20 mouse cellular contexts compared by ENCODE assay signal in genomic region chr12:27293736-27294135, GRCm38 (mm10). TPM values are rescaled to one million over a fixed set of nuclear protein-coding genes. Genes with fewer than 3 reads are reported as not detected.
DNase-seq lines count a peak whose midpoint lies in the region; ATAC-seq lines count a peak whose summit lies in the region.
"Had no signal": no experiment of that assay in that cellular context is flagged by ENCODE, and none has a peak within 500 bp of the region (broad histone marks: within the 10 kb centered on the region; RNA-seq: fewer than 3 reads in every experiment).

No protein-coding gene starts in this region.

- WGBS in embryonic facial prominence, embryonic 10.5 days, result 62% methylated on average over 10 of the region's 10 CpGs
- WGBS in hindbrain, embryonic 15.5 days, result 48% methylated on average over 10 of the region's 10 CpGs
- WGBS in midbrain, embryonic 16.5 days, result 58% methylated on average over 10 of the region's 10 CpGs
- 52% methylated on average over 10 of the region's 10 CpGs for WGBS in heart, embryonic 11.5 days (ENCODE audit: insufficient replicate concordance)

- no peaks in the 10 kb centered on the region for H3K9me3 ChIP-seq in embryonic facial prominence, embryonic 10.5 days
- no peaks in the 10 kb centered on the region for H3K9me3 ChIP-seq in hindbrain, embryonic 15.5 days
- H3K9me3 ChIP-seq in midbrain, embryonic 16.5 days (replicated peaks; ENCODE audit: control insufficient read depth, low read length, poor library complexity, severe bottlenecking), result no peaks in the 10 kb centered on the region
- no peaks in the 10 kb centered on the region for H3K9me3 ChIP-seq in heart, embryonic 11.5 days (replicated peaks; ENCODE audit: control insufficient read depth, low read length)
- H3K9me3 ChIP-seq: liver, embryonic 12.5 days; lung, embryonic 15.5 days had no signal

- peak overlapping the region; percentile 48 for H3K27ac ChIP-seq in embryonic facial prominence, embryonic 10.5 days (replicated peaks)
- H3K27ac ChIP-seq in hindbrain, embryonic 15.5 days (replicated peaks), result peak overlapping the region; percentile 3; the same call in 1 of the 2 replicates
- no peak overlapping the region for H3K27ac ChIP-seq in midbrain, embryonic 16.5 days (ENCODE audit: low read length)
- H3K27ac ChIP-seq in heart, embryonic 11.5 days (ENCODE audit: low read depth, low read length), result no peak overlapping the region
- H3K27ac ChIP-seq: left cerebral cortex, adult 2 months; liver, embryonic 12.5 days; lung, embryonic 15.5 days had no signal

- DNase-seq in heart, adult 11 months, result peak; percentile 35
- DNase-seq in heart, adult 18-20 months, result no peak
- DNase-seq in embryonic facial prominence, embryonic 10.5 days (ENCODE audit: low spot score), result no peak
- no peak for DNase-seq in adrenal gland, postnatal 14 days
- DNase-seq: cerebellum, adult 9-11 months; gastrocnemius, postnatal 36 days; kidney, adult 11 months; kidney, postnatal 25 days; thymus, postnatal 36 days had no signal

- H3K4me1 ChIP-seq in embryonic facial prominence, embryonic 10.5 days, result peaks cover 31% of the 10 kb centered on the region
- peaks cover 13% of the 10 kb centered on the region for H3K4me1 ChIP-seq in hindbrain, embryonic 15.5 days (replicated peaks)
- peaks cover 8% of the 10 kb centered on the region for H3K4me1 ChIP-seq in midbrain, embryonic 16.5 days (ENCODE audit: control insufficient read depth, insufficient read depth, low read length)
- H3K4me1 ChIP-seq in heart, embryonic 11.5 days (ENCODE audit: control insufficient read depth, insufficient read depth, low read length), result peaks cover 22% of the 10 kb centered on the region
- H3K4me1 ChIP-seq: liver, embryonic 12.5 days had no signal

- no peak overlapping the region for H3K4me2 ChIP-seq in hindbrain, embryonic 15.5 days
- no peak overlapping the region for H3K4me2 ChIP-seq in midbrain, embryonic 16.5 days (ENCODE audit: low read length)
- no peak overlapping the region for H3K4me2 ChIP-seq in heart, embryonic 11.5 days
- H3K4me2 ChIP-seq: liver, embryonic 12.5 days; lung, embryonic 15.5 days had no signal

- H3K27me3 ChIP-seq in embryonic facial prominence, embryonic 10.5 days (replicated peaks; ENCODE audit: low read depth, poor library complexity, severe bottlenecking), result no peaks in the 10 kb centered on the region
- H3K27me3 ChIP-seq in hindbrain, embryonic 15.5 days, result no peaks in the 10 kb centered on the region
- H3K27me3 ChIP-seq in midbrain, embryonic 16.5 days (ENCODE audit: control insufficient read depth, insufficient read depth, low read depth, low read length), result no peaks in the 10 kb centered on the region
- H3K27me3 ChIP-seq in heart, embryonic 11.5 days (ENCODE audit: control insufficient read depth, insufficient read depth, low read length), result peaks cover 4% of the 10 kb centered on the region; the same call in 1 of the 2 replicates
- H3K27me3 ChIP-seq: liver, embryonic 12.5 days; lung, embryonic 15.5 days; Patski had no signal

- H3K36me3 ChIP-seq in embryonic facial prominence, embryonic 10.5 days (replicated peaks), result no peaks in the 10 kb centered on the region
- no peaks in the 10 kb centered on the region for H3K36me3 ChIP-seq in hindbrain, embryonic 15.5 days
- no peaks in the 10 kb centered on the region for H3K36me3 ChIP-seq in midbrain, embryonic 16.5 days (ENCODE audit: control insufficient read depth, insufficient read depth, low read length)
- H3K36me3 ChIP-seq in heart, embryonic 11.5 days (ENCODE audit: control insufficient read depth, insufficient read depth, low read length), result no peaks in the 10 kb centered on the region
- H3K36me3 ChIP-seq: liver, embryonic 12.5 days; lung, embryonic 15.5 days had no signal

- H3K9ac ChIP-seq in hindbrain, embryonic 15.5 days, result no peak overlapping the region
- H3K9ac ChIP-seq in midbrain, embryonic 16.5 days (ENCODE audit: low read depth, low read length), result no peak overlapping the region
- H3K9ac ChIP-seq in heart, embryonic 11.5 days (ENCODE audit: low read depth, low read length), result no peak overlapping the region
- H3K9ac ChIP-seq: liver, embryonic 12.5 days; lung, embryonic 15.5 days had no signal

- no peak overlapping the region for H3K4me3 ChIP-seq in embryonic facial prominence, embryonic 10.5 days
- no peak overlapping the region for H3K4me3 ChIP-seq in hindbrain, embryonic 15.5 days
- H3K4me3 ChIP-seq in midbrain, embryonic 16.5 days (ENCODE audit: low read depth, low read length), result no peak overlapping the region
- no peak overlapping the region for H3K4me3 ChIP-seq in heart, embryonic 11.5 days (ENCODE audit: low read depth, low read length)
- H3K4me3 ChIP-seq: erythroblast, embryonic 14.5 days; left cerebral cortex, adult 2 months; liver, embryonic 12.5 days; lung, embryonic 15.5 days had no signal

- ATAC-seq in hindbrain, embryonic 15.5 days (ENCODE audit: low FRiP score, low read depth), result no peak
- peak; percentile 45; the same call in 1 of the 2 replicates for ATAC-seq in midbrain, embryonic 16.5 days
- ATAC-seq in heart, embryonic 11.5 days (replicated peaks; ENCODE audit: insufficient number of reproducible peaks, low FRiP score, low TSS enrichment), result no peak
- ATAC-seq in erythroblast, adult 5-6 weeks (replicated peaks; ENCODE audit: low FRiP score, poor library complexity, severe bottlenecking), result no peak
- ATAC-seq: liver, embryonic 12.5 days had no signal

RNA-seq across cellular contexts. Expression of gene Sox11, which starts 48.6 kb away (rescaled TPM):
- total RNA-seq in heart, adult 18-20 months (2021), result not detected
- 300 and 318 TPM in 2 replicates for polyA plus RNA-seq in embryonic facial prominence, embryonic 10.5 days (2016; fragmentation: Nextera tagmentation; extraction: Ambion mirVana)
- polyA plus RNA-seq in hindbrain, embryonic 15.5 days (2015; fragmentation: Nextera tagmentation; extraction: Ambion mirVana), result 278 and 318 TPM in 2 replicates
- 371 and 465 TPM in 2 replicates for polyA plus RNA-seq in midbrain, embryonic 16.5 days (2015; fragmentation: Nextera tagmentation; extraction: Ambion mirVana)
- polyA plus RNA-seq in heart, embryonic 11.5 days (2014; fragmentation: Nextera tagmentation; extraction: Ambion mirVana), result 36.5 and 43.6 TPM in 2 replicates
- not detected in 2 replicates for total RNA-seq in erythroblast, adult 5-6 weeks (2015; ENCODE audit: low replicate concordance)
- total RNA-seq in erythroblast, adult 5-6 weeks (2017; ENCODE audit: low replicate concordance), result 0.14 TPM in 1 of 2 replicates, not detected in the other
- total RNA-seq in adrenal gland, postnatal 14 days (2021), result 0.74 and 1.0 TPM in 2 replicates
- total RNA-seq: hematopoietic stem cell, adult 5-6 weeks; megakaryocyte progenitor cell, adult 5-6 weeks had no signal
- polyA plus RNA-seq: erythroblast, embryonic 14.5 days had no signal

Comparison
In these comparisons a context has a peak if more than half of its experiments do, and no peak if none do; other contexts are left out.
1. H3K27ac ChIP-seq: peak in embryonic facial prominence, embryonic 10.5 days (single experiment) and hindbrain, embryonic 15.5 days (single experiment); none in midbrain, embryonic 16.5 days (single experiment) and heart, embryonic 11.5 days (single experiment).